Mouse (Mus musculus) megakaryocyte progenitor cell, adult 5-6 weeks (primary cell): Measurements from ENCODE around the gene Zfp217. TPM values are rescaled to one million over a fixed set of nuclear protein-coding genes. Genes with fewer than 3 reads are reported as not detected.

Source experiments
- ATAC-seq: replicated peaks from 2 replicates; pipeline ENCODE4 v1.8.0; 2016; ENCODE audit warnings: mild to moderate bottlenecking, moderate TSS enrichment, inconsistent platforms; ENCODE audit not compliant: poor library complexity
- total RNA-seq, 2 experiments: library from RNA; stranded (forward) in 1 of 2; stranded (reverse) in 1 of 2; fragments of 157-497, 149-512 nt in 1 of 2; fragments of 200-1000 nt in 1 of 2; gene quantifications; 2 replicates each; pipeline versions ENCODE4 v1.2.3 to v1.2.4; 2015 to 2017

The Zfp217 gene
- total RNA-seq, 2 experiments from 2014 or later: 30.2 to 30.4 TPM

GRCm38 (mm10) chr2:170135820-170136219 lies 12.1 kb downstream of the Zfp217 start:
- no peak for ATAC-seq

- ATAC-seq: no peak
Measured at GRCm38 (mm10) chr2:170134026-170134690, 13.7 kb downstream of the Zfp217 start.

GRCm38 (mm10) chr2:170133093-170133731 lies 14.7 kb downstream of the Zfp217 start:
- peak; percentile 33 for ATAC-seq

- no peak for ATAC-seq
Measured at GRCm38 (mm10) chr2:170132716-170133092, 15.2 kb downstream of the Zfp217 start.

- ATAC-seq: no peak
Measured at GRCm38 (mm10) chr2:170131981-170132460, 15.9 kb downstream of the Zfp217 start.

GRCm38 (mm10) chr2:170130780-170131645 lies 16.9 kb downstream of the Zfp217 start:
- peak; percentile 26 for ATAC-seq

GRCm38 (mm10) chr2:170129923-170130779 lies 17.8 kb downstream of the Zfp217 start:
- no peak for ATAC-seq

- ATAC-seq: peak; percentile 6; the same call in 1 of the 2 replicates
Measured at GRCm38 (mm10) chr2:170129248-170129922, 18.5 kb downstream of the Zfp217 start.

GRCm38 (mm10) chr2:170128461-170129247 lies 19.2 kb downstream of the Zfp217 start:
- peak; percentile 51 for ATAC-seq

GRCm38 (mm10) chr2:170127523-170127922 lies 20.4 kb downstream of the Zfp217 start:
- no peak for ATAC-seq

GRCm38 (mm10) chr2:170126266-170126665 lies 21.6 kb downstream of the Zfp217 start:
- no peak for ATAC-seq

- no peak for ATAC-seq
Measured at GRCm38 (mm10) chr2:170122197-170122596, 25.7 kb downstream of the Zfp217 start.

- ATAC-seq: no peak
Measured at GRCm38 (mm10) chr2:170120139-170121027, 27.5 kb downstream of the Zfp217 start.

- ATAC-seq: peak; percentile 64
Measured at GRCm38 (mm10) chr2:170116704-170117281, 31.1 kb downstream of the Zfp217 start.

- no peak for ATAC-seq
Measured at GRCm38 (mm10) chr2:170110306-170110705, 37.6 kb downstream of the Zfp217 start.

GRCm38 (mm10) chr2:170109528-170109927 lies 38.4 kb downstream of the Zfp217 start:
- no peak for ATAC-seq

GRCm38 (mm10) chr2:170107791-170108190 lies 40.1 kb downstream of the Zfp217 start:
- no peak for ATAC-seq

GRCm38 (mm10) chr2:170106000-170106399 lies 41.9 kb downstream of the Zfp217 start:
- ATAC-seq: no peak
